Mouse (Mus musculus) lung, adult 18-20 months (tissue): ENCODE measurements around the gene Zfp593.

Experiments
- DNase-seq, 2 experiments: peaks; one replicate each; pipeline ENCODE4 v3.0.0; 2022; ENCODE audit warnings: mixed read lengths in 2 of 2

The Zfp593 gene

GRCm38 (mm10) chr4:134222793-134223600 is 22.4 kb downstream of the Zfp593 start:
- DNase-seq: no peak

GRCm38 (mm10) chr4:134206488-134207053 is 38.8 kb downstream of the Zfp593 start:
- DNase-seq: no peak

- no peak for DNase-seq
Measured at GRCm38 (mm10) chr4:134203340-134203896, 42.0 kb downstream of the Zfp593 start.

GRCm38 (mm10) chr4:134202904-134203303 is 42.5 kb downstream of the Zfp593 start, which contains the start of gene Gm7534:
Gene Gm7534, minus strand, starts transcription at chr4:134203004.
- DNase-seq: no peak

- DNase-seq: no peak
Measured at GRCm38 (mm10) chr4:134199371-134199770, 46.0 kb downstream of the Zfp593 start.
